Mouse (Mus musculus): Measurements from ENCODE around the gene Ndufa3.

Gene Ndufa3

GRCm38 (mm10) chr7:3665215-3666114, 48.3 kb downstream of the Ndufa3 start, which contains the start of gene Leng1:
TSS of gene Leng1 (minus strand) at chr7:3665840.
- intact Hi-C loops (cut with DNase I) = loop anchor here (1.0 kb wide), 1 partner anchor 20 kb away; the partner anchor contains the start of gene Cnot3

- intact Hi-C loops (cut with DNase I) = no loop called here
Observed at GRCm38 (mm10) chr7:3666921-3667391, 49.8 kb downstream of the Ndufa3 start.

Small RNAs within 50 kb of the gene (microRNA-seq; reads per million reads assigned to microRNA genes)
- gene Gm25100 (0 reads per million in 2 experiments), gene Mir3572 (2.1 to 3.0 reads per million in 2 experiments)

Data from adrenal gland (tissue).